Mouse (Mus musculus) left cerebral cortex, postnatal 14 days (tissue): ENCODE measurements at regions not wholly inside any gene's neighbourhood (a gene's known extent, or its start where the extent isn't known, plus 50 kb on each side); places are given as distances from the start of the nearest gene placed in this dataset.

ENCODE experiments used
- DNase-seq, 2 experiments: peaks; one replicate each; pipeline ENCODE4 v3.0.0; 2021 to 2022; ENCODE audit warnings: low spot score in 2 of 2, mixed read lengths in 1 of 2
- intact Hi-C: fragments of 180-260 bp; cut with DNase I; formaldehyde crosslinking; loops from one replicate; pipeline ENCODE4 v1.15.1; 2025

DNA sequence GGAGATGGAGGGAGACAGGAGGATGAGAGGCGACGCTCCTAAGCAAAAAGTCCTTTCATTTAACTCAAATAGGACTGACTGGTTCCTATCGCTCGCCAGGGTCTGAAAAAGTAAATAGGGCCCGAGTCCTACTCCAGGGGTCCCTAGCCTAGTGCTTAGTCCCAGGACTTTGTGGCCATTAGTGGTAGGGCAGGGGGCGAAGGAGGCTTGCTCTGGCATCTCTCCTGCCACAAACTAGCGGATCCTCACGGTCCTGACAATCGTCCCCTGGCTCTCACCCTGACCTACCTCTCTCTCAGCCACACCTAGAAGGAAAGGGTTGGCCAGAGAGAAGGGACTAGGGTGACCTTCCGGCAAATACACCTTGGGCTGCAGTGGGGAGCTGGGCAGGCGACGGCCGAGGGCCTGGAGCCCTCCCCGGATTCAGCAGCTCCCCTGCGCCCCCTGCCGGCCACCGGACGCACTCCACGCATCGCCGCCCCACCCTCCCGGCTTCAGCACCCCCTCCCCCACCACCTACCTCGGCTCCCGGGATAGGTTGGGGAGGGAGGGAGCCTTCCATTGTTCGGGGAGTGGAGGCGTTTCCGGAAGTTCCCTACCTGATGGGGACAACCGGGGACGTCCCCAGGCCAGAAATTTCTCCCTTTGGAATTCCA lies 83.6 kb upstream of the Calm2 start:
- intact Hi-C loops, result loop anchor here (2.0 to 5.0 kb wide), 2 partner anchors 68 to 85 kb away; no protein-coding TSS in a partner anchor
- peak; percentile 72 to 80 for DNase-seq

DNA sequence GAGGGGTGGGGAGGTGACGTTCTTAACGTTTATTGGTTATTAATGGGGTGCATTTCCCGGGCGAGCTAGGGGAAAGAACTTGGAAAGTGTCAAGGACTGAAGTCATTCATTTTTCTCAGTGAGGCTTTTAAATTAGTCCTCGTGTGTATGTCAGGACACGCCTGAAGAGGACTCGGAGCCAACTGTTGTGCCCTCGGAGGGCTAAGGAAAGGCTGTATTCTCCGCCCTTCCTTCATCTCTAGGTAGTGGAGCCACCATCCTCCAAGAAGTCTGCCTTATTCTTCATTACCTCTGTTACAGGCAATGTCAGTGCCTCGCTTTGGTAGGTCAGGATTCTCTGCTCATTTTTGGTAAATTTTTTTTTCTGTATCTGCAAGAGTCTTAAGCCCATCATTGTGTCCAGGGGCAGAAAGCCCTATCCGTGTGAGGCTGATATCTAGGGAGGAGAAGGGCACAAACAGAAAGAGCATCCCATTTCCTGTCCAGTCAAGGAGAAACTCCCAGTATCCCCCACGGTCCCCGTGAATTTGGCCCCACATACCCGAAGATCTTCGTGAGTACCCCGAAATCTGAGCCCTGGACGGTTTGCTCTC lies 84.2 kb upstream of the Calm2 start:
- DNase-seq, result no peak
- intact Hi-C loops, result loop anchor here (2.0 to 5.0 kb wide), 2 partner anchors 69 to 86 kb away; no protein-coding TSS in a partner anchor

DNA sequence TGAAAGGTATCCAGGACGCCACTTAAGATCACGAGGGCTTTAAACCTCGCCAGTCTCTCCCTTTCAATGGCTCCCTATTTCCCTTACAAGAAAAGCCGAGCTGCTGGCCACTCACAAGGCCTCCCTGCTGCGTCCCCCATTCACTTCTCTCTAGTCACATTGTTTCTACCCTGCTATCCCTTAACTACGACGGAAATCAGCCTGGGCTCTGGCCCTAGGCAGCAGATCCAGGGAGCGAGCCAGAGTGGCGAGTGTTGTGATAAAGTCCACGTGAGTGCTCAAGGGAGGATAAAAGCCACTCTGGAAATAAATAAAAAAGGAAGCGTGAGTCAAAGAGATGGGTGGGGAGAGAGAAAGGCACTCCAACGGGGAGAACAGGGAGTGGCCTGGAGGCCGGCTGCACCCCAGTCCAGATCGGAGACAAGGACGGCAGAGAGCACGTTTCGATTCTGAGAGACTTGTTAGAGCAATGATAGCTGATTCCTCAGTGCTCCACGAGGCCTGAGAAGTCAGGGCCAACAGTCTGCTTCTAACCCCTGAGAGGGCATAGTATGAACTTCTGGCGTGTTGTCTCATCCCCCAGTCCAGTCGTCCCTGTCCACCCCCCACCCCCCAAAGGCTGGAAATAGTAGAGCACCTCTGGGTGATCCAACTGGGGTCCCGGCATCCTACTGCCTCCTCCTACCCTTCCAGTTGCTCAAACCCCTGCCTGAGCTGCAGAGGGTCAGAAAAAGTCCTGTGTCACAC lies 84.8 kb upstream of the Calm2 start:
- intact Hi-C loops, result loop anchor here (2.0 to 5.0 kb wide), 2 partner anchors 69 to 87 kb away; no protein-coding TSS in a partner anchor
- DNase-seq, result peak in 1 of 2 experiments; percentile 20

DNA sequence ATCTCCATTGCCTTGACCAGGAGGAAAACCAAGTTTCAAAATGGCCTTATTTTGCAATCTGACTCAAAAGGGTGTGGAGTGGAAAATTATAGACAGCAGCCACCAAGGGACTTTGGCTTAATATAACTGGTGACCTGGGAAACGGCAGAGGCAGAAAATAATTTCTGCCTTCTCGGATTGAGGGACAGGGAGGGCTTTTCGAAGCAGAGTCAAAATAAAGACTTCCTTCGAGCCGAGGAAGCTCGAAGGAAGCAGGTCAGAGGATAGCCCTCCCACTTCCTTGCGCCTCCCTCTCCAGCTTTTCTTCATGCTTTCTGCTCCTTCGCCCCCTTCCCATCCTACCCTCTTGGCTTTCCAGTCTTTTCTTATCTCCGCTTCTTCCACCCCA lies 85.4 kb upstream of the Calm2 start:
- no peak for DNase-seq
- intact Hi-C loops, result loop anchor here (5.0 kb wide), 1 partner anchor 70 kb away; no protein-coding TSS in a partner anchor

DNA sequence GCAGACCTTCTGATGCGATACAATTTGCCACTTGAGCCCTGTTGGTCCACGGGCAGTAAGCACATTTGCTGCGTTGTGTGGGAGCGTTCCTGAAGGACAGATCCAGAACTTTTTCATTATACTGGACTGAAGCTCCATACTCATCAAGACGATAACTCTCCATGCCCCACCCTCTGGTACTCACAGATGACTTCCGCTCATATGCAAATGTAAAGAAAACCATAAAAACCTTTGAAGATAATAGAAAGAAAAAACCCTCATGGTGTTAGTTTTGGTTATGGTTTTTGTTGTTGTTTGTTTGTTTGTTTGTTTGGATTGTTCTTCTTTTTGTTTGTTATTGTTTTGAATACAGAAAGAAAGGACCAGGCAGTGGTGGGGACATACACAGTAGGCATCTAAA lies 86.0 kb upstream of the Calm2 start:
- DNase-seq, result no peak
- intact Hi-C loops, result loop anchor here (5.0 kb wide), 1 partner anchor 70 kb away; no protein-coding TSS in a partner anchor

DNA sequence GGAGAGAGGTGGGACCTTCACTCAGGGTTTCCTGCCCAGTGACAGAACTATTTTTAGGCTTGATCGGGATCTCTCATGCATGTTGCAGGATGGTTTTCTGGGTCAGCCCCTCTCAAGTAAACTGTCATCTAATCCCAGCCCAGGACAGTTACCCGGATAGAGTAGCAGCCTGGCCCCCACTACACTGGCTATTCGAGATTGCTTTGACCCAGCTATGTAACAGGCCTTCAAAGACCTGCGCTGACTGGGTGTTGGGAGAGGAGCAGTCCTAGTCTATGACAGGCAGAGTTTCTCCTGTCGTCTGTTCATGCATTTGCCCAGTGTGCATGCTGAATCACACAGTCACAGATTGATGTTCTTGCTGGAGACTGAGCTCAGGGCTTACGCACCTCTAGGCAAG lies 86.2 kb upstream of the Epcam start:
- no peak for DNase-seq
- intact Hi-C loops, result no loop called here

DNA sequence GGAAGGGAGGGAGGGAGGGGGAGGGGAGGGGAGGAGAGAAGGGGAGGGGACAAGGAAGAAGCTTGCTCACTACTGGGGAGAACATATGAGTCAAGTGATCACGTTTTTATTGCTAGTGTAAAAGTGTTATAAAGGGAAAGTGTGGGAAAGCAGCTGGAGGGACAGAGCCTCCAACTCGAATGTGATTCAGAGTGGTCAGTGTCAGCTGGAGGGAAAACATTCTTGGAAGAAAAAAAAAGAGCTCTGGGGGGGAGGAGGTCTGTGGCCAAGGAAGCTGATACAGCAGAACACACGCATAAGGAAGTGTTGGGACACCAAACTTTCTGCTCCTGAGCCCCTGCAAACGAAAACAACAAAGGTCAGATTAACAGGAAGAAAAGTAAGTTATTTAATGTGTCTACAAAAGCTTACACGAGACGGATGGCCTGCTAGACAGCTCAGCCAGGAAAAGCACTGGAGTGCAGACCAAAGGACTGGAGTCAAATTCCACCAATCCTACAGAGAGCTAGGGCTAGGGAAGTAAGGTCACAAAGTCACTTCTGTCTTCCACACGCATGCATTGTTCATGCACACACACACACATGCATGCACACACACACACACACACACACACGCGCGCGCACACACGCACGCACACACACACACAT lies 85.1 kb upstream of the Epcam start:
- no peak for DNase-seq
- intact Hi-C loops, result no loop called here

DNA sequence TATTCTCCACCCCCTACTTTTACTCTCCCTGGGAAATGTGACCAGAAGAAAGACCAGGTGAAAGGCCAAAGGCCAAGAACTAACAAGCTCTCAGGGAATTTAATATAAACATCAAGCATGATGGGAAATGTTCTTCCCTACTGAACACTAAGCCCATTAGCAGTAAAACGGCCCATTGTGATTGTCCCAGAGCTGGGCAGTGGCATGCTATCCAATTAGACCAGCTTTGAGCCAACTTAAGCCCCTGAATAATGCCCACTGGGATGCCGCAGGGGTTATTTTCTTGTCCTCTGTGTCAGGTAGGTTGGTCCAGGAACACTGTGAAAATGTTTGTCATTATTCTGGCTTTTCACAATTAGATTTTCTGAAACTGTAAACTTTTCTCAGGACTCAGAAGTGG lies 81.2 kb upstream of the Epcam start:
- DNase-seq, result no peak
- intact Hi-C loops, result no loop called here

DNA sequence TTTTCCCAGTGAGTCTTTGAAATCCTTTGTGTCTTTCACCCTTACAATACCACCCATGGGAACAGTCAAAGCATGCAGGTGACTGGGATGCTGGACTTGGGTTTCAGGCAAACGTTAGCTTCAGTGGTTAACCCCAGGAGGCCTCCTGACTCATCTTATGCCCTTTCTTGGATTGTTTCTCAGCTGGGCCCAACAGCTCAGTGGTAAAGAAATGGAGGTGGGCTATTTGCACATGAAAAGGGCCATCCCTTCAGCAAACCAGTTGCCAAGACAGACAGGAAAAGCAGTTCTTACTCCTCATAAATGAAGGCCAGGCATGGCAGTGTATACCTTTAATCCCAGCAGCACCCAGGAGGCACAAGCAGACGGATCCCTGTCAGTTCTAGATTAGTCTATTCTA lies 77.4 kb upstream of the Epcam start:
- intact Hi-C loops, result no loop called here
- DNase-seq, result no peak

DNA sequence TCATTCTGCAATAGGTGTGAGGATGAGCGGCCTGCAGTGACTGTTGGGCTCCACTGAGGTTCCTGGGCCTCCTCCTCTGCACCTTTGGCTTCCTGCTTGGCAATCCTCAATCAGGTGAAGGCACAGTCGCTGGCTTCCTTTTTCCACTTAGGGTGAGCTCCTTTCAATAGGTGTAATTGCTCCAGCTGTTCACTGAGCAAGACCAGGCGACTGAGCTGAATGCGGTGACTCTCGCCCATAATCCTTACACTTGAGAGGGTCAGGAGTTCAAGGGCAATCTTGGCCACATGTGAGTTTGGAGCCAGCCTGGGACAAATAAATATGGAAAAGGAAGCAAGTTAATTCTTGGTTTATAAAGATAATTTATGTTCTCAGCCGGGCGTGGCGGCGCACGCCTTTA lies 76.1 kb upstream of the Epcam start:
- DNase-seq, result no peak
- intact Hi-C loops, result loop anchor here (5.0 kb wide), 1 partner anchor 112 kb away; the partner anchor contains the start of gene Calm2

DNA sequence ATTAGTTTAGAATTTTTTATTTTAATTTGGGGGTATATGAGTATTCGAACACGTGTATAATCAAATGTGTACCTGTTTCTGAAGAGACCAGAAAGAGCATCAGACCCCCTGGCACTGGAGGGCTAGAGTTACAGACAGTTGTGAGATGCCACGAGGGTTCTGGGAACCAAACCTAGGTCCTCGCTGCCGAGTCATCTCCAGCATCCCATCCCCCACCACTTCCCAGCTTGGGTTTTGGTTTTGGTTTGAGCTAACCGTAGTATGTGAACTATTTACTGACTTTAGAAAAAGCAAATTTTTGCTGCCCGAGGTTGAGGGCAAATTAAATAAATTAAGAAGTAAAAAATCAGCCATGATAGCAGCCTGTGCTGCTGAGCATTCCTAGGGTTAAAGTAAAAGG lies 74.9 kb upstream of the Epcam start:
- intact Hi-C loops, result loop anchor here (5.0 kb wide), 1 partner anchor 114 kb away; the partner anchor contains the start of gene Calm2
- DNase-seq, result no peak

DNA sequence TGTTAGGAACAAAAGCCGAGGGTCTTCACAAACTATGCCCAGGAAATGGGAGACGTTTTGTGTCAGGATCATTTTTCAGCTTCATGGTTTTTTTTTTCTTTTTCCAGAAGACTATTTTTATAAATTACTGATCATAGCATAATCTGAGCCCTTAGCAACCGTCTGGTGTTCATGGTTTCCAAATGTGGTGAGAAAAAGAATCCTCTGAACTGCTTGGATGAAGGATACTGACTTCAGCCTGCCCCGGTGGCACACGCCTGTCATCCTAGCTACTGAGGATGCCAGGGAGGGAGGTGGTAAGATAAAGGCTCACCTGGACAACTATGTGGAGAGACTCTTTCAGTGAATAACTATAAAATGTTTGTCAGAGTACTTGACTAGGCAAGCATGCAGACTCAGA lies 72.4 kb upstream of the Epcam start:
- DNase-seq, result no peak
- intact Hi-C loops, result loop anchor here (5.0 kb wide), 1 partner anchor 116 kb away; the partner anchor contains the start of gene Calm2

DNA sequence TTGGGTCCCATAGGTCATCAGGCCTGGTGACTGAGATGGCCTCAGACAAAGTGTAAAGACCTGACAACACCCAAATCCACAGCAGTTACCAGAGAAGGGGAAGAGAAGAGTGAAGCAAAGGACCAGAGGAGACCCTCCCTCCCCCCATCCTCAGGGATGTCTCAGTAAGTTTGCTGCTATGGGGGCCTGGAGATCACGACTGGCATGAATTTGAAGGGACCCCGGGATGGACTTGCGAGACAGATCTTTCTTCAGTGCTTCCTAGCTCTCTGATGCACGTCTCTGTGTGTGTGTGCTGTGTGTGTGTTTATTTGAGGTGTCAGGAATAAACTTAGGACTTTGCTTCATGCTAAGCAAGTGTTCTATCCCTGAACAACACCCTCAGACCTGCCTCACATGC lies 70.1 kb upstream of the Epcam start:
- intact Hi-C loops, result no loop called here
- no peak for DNase-seq

DNA sequence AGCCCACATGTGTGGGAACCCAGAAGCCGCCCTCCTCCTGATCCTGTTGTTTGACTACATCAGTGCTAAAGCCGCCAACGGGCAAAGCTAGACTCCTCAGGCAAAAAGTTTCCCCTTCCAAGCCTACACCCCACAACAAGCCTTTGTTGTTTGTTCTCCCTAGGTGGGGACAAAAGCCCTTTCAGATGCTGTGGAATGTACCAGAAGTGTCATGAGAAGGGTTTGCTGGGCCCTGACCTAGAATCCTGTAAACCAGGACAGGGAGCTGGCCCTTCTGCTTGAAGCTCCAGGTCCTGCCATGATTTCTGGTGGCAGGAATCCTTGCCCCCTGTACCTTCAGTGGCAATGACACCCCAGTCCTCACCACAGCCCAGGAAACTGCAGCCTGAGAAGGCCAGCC lies 69.5 kb upstream of the Epcam start:
- DNase-seq, result no peak
- intact Hi-C loops, result no loop called here

DNA sequence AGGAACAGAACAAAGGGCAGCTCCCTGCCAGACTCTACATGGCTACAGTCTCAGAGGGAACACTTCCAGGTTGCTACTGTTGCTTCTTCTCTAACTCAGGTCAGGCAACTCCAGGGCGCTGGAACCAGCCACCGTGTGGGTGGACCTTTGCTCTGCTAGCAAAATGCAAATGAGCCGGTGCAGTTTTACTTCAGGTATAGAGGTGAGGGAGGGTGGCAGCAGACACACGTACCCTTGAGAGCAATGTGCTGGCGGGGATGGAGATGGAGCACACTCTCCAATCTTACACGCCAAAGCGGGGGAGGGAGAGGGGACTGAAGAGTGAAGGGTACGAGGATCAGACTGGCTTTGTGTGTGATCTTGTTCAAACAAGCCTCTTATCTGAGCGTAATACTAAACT lies 68.8 kb upstream of the Epcam start:
- DNase-seq, result no peak

DNA sequence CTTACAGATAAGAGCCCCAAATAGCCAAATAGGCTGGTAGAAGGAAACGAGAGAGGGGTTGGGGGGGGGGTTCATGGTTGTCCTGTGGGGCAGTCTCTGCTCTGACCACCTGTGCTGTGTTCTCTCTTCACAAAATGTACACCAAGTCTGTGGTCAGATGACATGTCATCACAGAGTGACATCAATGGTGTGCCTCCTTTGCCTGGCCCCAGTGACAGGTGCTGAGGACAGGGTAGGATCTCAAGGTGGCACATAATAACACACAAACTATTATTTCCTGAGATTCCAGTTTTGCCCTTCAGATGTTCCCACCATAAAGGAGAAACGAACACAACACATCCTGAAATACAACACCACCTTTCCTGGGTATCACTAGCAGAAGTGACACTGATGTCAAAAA lies 68.3 kb upstream of the Epcam start:
- DNase-seq, result no peak
- intact Hi-C loops, result no loop called here

More for the DNA sequence above, 68.8 kb upstream of the Epcam start:
- intact Hi-C loops, result no loop called here

DNA sequence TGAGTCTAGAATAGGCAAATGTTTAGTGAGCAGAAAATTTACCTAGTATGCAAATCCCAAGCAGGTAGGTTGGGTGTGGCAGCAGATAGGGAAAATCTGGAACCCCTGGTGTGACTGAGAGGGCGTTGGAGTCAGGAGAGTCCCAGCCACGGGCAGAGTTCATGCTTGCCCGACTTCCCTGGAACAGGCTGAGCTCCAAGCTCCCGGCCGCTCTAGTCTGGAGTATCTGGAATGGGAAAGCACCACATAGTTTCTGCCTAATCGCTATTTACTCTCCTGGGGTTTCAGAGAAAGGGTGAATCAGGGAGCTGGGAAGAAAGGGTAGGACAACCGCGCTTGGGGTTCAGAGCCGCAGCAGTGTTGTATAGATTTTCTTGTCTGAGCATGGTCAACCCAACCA lies 65.8 kb upstream of the Epcam start:
- no peak for DNase-seq
- intact Hi-C loops, result loop anchor here (10.0 kb wide), 1 partner anchor 525 kb away; no protein-coding TSS in a partner anchor

DNA sequence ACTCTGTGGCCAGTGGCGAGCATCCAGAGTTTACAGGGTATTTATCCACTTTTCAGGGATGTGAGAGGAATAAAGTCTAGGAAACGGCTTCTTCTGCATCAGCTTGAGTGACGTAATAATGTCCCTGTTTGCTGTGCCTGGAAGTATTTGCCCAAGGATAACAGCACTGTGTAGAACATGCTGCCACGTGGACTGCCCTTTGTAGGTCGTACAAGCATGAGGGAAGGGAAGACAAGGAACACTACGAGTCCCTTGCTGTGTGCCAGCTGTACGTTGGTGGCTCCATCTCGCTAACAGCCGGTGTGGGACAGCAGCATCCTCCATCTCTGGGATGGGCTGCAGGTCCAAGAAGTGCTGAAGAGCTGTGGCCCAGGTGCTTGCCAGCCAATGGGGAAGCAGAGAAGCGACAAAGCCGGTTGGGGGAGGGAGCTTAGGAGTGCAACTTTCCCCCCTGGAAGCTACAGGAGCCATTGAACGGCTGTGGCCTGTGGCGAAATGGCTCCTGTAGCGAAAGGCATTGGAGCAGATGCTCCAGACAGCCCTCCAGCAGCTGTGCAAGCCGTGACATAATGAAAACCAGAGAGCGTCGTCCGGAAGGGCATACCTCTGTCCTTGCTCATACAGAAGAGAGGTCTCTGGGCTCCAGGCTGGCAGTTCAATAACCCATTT lies 65.0 kb upstream of the Epcam start:
- intact Hi-C loops, result loop anchor here (1.0 to 10.0 kb wide), 2 partner anchors 256 to 526 kb away; no protein-coding TSS in a partner anchor
- DNase-seq, result no peak

DNA sequence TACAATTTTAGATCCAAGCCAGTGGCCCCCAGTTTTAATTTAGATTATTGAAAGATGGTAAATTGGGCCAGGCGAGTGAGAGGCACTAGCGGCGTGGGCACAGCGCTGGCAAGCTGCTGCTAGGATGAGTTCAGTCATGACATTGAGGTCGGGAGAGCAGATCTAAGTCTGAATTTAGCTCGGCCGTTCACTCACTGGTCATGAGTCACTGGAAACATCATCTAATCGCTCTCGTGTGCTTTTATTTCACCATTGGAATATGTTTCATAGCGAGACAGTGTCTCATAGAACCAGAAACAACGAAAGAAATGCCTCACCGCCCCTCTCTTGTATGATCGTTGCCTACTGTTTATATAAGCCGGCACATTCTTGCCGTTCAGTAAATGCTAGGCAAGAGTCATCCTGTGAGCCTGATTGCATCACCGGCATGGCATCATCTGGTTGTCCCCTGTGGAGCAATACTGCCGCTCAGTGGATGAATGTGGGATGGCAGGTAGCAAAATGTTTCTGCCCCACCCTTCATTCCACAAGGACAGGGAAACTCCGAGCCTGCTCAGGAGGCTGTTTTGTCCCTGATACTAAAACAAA lies 64.3 kb upstream of the Epcam start:
- intact Hi-C loops, result loop anchor here (1.0 to 10.0 kb wide), 2 partner anchors 256 to 527 kb away; no protein-coding TSS in a partner anchor
- peak; percentile 92 to 96 for DNase-seq
